Mouse (Mus musculus) heart, embryonic 14.5 days (tissue): ENCODE results near the gene Plcg1. TPM values are rescaled to one million over a fixed set of nuclear protein-coding genes. Genes with fewer than 3 reads are reported as not detected.

Experiments used
- ATAC-seq: fragments of 200-750 bp; cut with Nextera tagmentation; 2 replicates; pipeline ENCODE4 v1.8.0; 2017; ENCODE audit warnings: low read depth, moderate TSS enrichment; ENCODE audit not compliant: insufficient number of reproducible peaks, insufficient read depth, low FRiP score
- H3K27ac ChIP-seq, 2 experiments: fragments of 200-500 bp in 1 of 2; fragments of 300-500 bp in 1 of 2; sonication (generic) in 1 of 2; replicated peaks in 1 of 2; 2 replicates each; pipeline ENCODE4 v1.5.1; 2012 to 2014; ENCODE audit warnings: low read depth in 2 of 2, low read length in 2 of 2, control low read depth in 1 of 2, mild to moderate bottlenecking in 1 of 2, mixed read lengths in 1 of 2; ENCODE audit not compliant: control insufficient read depth in 1 of 2, insufficient read depth in 1 of 2
- H3K27me3 ChIP-seq: fragments of 300-500 bp; sonication (generic); 2 replicates; pipeline ENCODE4 v1.6.1; 2014; ENCODE audit warnings: mild to moderate bottlenecking, low read length, control low read depth; ENCODE audit not compliant: control insufficient read depth, insufficient read depth
- H3K36me3 ChIP-seq: fragments of 300-500 bp; sonication (generic); 2 replicates; pipeline ENCODE4 v1.6.1; 2014; ENCODE audit warnings: mild to moderate bottlenecking, control low read depth, low read length, mixed read lengths; ENCODE audit not compliant: control insufficient read depth, insufficient read depth
- H3K4me1 ChIP-seq, 2 experiments: fragments of 200-500 bp in 1 of 2; fragments of 300-500 bp in 1 of 2; sonication (generic) in 1 of 2; 2 replicates each; pipeline ENCODE4 v1.6.1; 2012 to 2014; ENCODE audit warnings: low read length in 2 of 2, control low read depth in 1 of 2, mixed read lengths in 1 of 2; ENCODE audit not compliant: control insufficient read depth in 2 of 2, insufficient read depth in 2 of 2
- H3K4me2 ChIP-seq: fragments of 300-500 bp; sonication (generic); 2 replicates; pipeline ENCODE4 v1.6.1; 2014; ENCODE audit warnings: mild to moderate bottlenecking, low read length
- H3K4me3 ChIP-seq, 2 experiments: fragments of 200-500 bp in 1 of 2; fragments of 300-500 bp in 1 of 2; sonication (generic) in 1 of 2; 2 replicates each; pipeline ENCODE4 v1.5.1; 2012 to 2014; ENCODE audit warnings: low read length in 2 of 2, mild to moderate bottlenecking in 2 of 2, control low read depth in 1 of 2, low read depth in 1 of 2, moderate library complexity in 1 of 2; ENCODE audit not compliant: control insufficient read depth in 1 of 2, insufficient read depth in 1 of 2
- H3K9ac ChIP-seq: fragments of 300-500 bp; sonication (generic); 2 replicates; pipeline ENCODE4 v1.6.1; 2014; ENCODE audit warnings: mild to moderate bottlenecking, low read length
- H3K9me3 ChIP-seq: fragments of 300-500 bp; sonication (generic); 2 replicates; pipeline ENCODE4 v1.6.1; 2016; ENCODE audit warnings: low read length, control low read depth; ENCODE audit not compliant: control insufficient read depth
- WGBS: fragments of 180-500 bp; shearing (Covaris S2); extraction: QIAGEN DNeasy Blood & Tissue Kit; methylation state at CpG from one replicate; pipeline ENCODE4 v1.1.7; 2014; 5-methylcytosine and 5-hydroxymethylcytosine counted together
- polyA plus RNA-seq: library from polyadenylated mRNA; unstranded; fragments of >200 nt; fragmentation: Nextera tagmentation; extraction: Ambion mirVana; gene quantifications from 2 replicates; pipeline ENCODE4 v1.2.1, GENCODE M21; 2014

The Plcg1 gene
- polyA plus RNA-seq, 1 experiment from 2014 or later, result 33.7 TPM

GRCm38 (mm10) chr2:160793117-160793516 is 62.0 kb downstream of the Plcg1 start:
- Histone ChIP-seq H3K4me1 (no peaks in the 10 kb centered on the region; a peak in 1 of 4 replicates), H3K4me2 (no peak overlapping the region), H3K9ac (no peak overlapping the region)

GRCm38 (mm10) chr2:160796973-160797372 is 65.9 kb downstream of the Plcg1 start:
- H3K36me3 ChIP-seq, result no peaks in the 10 kb centered on the region
- no peaks in the 10 kb centered on the region for H3K27me3 ChIP-seq
- no peak overlapping the region for H3K27ac ChIP-seq
- no peak overlapping the region for H3K4me3 ChIP-seq
- no peaks in the 10 kb centered on the region for H3K4me1 ChIP-seq
- H3K9ac ChIP-seq, result no peak overlapping the region
- no peak for ATAC-seq
- WGBS, result 65% methylated on average over 2 of the region's 2 CpGs
- no peaks in the 10 kb centered on the region for H3K9me3 ChIP-seq
- H3K4me2 ChIP-seq, result no peak overlapping the region

More at GRCm38 (mm10) chr2:160793117-160793516, 62.0 kb downstream of the Plcg1 start:
- no peak overlapping the region for H3K27ac ChIP-seq
- H3K4me3 ChIP-seq, result no peak overlapping the region
- no peak for ATAC-seq
- no peaks in the 10 kb centered on the region for H3K9me3 ChIP-seq
- no peaks in the 10 kb centered on the region for H3K27me3 ChIP-seq
- WGBS, result 71% methylated on average over 2 of the region's 2 CpGs
- no peaks in the 10 kb centered on the region for H3K36me3 ChIP-seq

DNA sequence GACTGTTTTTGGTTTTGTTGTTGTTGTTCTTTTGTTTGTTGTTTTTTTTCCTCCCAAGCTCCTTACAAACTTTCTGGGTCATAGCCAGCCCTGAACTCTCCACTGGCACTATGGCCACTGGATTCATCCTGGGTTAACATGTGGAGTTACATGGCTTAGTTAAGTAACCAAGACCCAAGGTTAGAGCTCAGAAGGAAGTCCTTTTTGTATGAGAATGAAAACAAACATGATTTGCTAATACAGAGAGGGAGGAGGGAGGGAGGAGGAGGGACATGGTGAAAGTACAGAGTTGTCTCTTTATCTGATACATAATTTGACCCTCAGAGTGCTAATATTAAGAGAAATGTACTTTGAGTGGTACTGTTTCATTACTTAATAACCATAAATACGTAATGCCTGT is 67.1 kb downstream of the Plcg1 start:
- H3K4me2 ChIP-seq, result no peak overlapping the region
- ATAC-seq, result no peak
- H3K27ac ChIP-seq, result no peak overlapping the region
- no peaks in the 10 kb centered on the region for H3K4me1 ChIP-seq
- H3K9ac ChIP-seq, result no peak overlapping the region
- no peaks in the 10 kb centered on the region for H3K36me3 ChIP-seq
- 97% methylated on average over 1 of the region's 1 CpGs for WGBS
- H3K9me3 ChIP-seq, result no peaks in the 10 kb centered on the region
- H3K27me3 ChIP-seq, result no peaks in the 10 kb centered on the region
- H3K4me3 ChIP-seq, result no peak overlapping the region

- H3K36me3 ChIP-seq, result no peaks in the 10 kb centered on the region
- H3K4me2 ChIP-seq, result no peak overlapping the region
- no peaks in the 10 kb centered on the region for H3K27me3 ChIP-seq
- H3K4me1 ChIP-seq, result peaks cover 0 to 3% of the 10 kb centered on the region in 2 experiments; a peak in 3 of 4 replicates
- H3K4me3 ChIP-seq, result no peak overlapping the region
- H3K27ac ChIP-seq, result no peak overlapping the region
- H3K9ac ChIP-seq, result no peak overlapping the region
- WGBS, result 91% methylated on average over 1 of the region's 1 CpGs
- no peaks in the 10 kb centered on the region for H3K9me3 ChIP-seq
- ATAC-seq, result no peak
Observed at GRCm38 (mm10) chr2:160800967-160801366, 69.9 kb downstream of the Plcg1 start.

GRCm38 (mm10) chr2:160802326-160802725 is 71.2 kb downstream of the Plcg1 start:
- ATAC-seq, result no peak
- no peak overlapping the region for H3K9ac ChIP-seq
- H3K4me3 ChIP-seq, result no peak overlapping the region
- 84% methylated on average over 3 of the region's 3 CpGs for WGBS
- no peaks in the 10 kb centered on the region for H3K27me3 ChIP-seq
- H3K4me2 ChIP-seq, result no peak overlapping the region
- H3K9me3 ChIP-seq, result no peaks in the 10 kb centered on the region
- peaks cover 5 to 13% of the 10 kb centered on the region in 2 experiments; a peak in 3 of 4 replicates for H3K4me1 ChIP-seq
- H3K36me3 ChIP-seq, result no peaks in the 10 kb centered on the region
- H3K27ac ChIP-seq, result no peak overlapping the region

GRCm38 (mm10) chr2:160804794-160805527 is 73.9 kb downstream of the Plcg1 start:
- no peak overlapping the region for H3K4me2 ChIP-seq
- WGBS, result 73% methylated on average over 4 of the region's 4 CpGs
- H3K27me3 ChIP-seq, result no peaks in the 10 kb centered on the region
- no peak overlapping the region for H3K4me3 ChIP-seq
- peaks cover 5 to 13% of the 10 kb centered on the region in 2 experiments; a peak in 3 of 4 replicates for H3K4me1 ChIP-seq
- H3K9me3 ChIP-seq, result no peaks in the 10 kb centered on the region
- no peak overlapping the region for H3K27ac ChIP-seq
- H3K36me3 ChIP-seq, result no peaks in the 10 kb centered on the region
- no peak overlapping the region for H3K9ac ChIP-seq
- no peak for ATAC-seq

GRCm38 (mm10) chr2:160806091-160806521 is 75.0 kb downstream of the Plcg1 start:
- Histone ChIP-seq H3K4me1 (peaks cover 5 to 13% of the 10 kb centered on the region in 2 experiments; a peak in 3 of 4 replicates), H3K4me2 (no peak overlapping the region), H3K27me3 (no peaks in the 10 kb centered on the region), H3K9ac (no peak overlapping the region), H3K9me3 (no peaks in the 10 kb centered on the region), H3K36me3 (no peaks in the 10 kb centered on the region), H3K27ac (peak overlapping the region; percentile 70 to 75; a peak in 3 of 4 replicates), H3K4me3 (no peak overlapping the region)
- 0 out of 2 replicates have a peak, but pooled peaks have one; percentile 26 for ATAC-seq
- WGBS, result 8% methylated on average over 3 of the region's 3 CpGs
